Mouse (Mus musculus) thymus, postnatal 14 days (tissue): ENCODE measurements around the gene Gse1.
A peak's percentile ranks its signal among the peaks of the same experiment; 100 is the strongest.

ENCODE experiments used
- DNase-seq: peaks from one replicate; pipeline ENCODE4 v3.0.0; 2021

Gene Gse1

DNA sequence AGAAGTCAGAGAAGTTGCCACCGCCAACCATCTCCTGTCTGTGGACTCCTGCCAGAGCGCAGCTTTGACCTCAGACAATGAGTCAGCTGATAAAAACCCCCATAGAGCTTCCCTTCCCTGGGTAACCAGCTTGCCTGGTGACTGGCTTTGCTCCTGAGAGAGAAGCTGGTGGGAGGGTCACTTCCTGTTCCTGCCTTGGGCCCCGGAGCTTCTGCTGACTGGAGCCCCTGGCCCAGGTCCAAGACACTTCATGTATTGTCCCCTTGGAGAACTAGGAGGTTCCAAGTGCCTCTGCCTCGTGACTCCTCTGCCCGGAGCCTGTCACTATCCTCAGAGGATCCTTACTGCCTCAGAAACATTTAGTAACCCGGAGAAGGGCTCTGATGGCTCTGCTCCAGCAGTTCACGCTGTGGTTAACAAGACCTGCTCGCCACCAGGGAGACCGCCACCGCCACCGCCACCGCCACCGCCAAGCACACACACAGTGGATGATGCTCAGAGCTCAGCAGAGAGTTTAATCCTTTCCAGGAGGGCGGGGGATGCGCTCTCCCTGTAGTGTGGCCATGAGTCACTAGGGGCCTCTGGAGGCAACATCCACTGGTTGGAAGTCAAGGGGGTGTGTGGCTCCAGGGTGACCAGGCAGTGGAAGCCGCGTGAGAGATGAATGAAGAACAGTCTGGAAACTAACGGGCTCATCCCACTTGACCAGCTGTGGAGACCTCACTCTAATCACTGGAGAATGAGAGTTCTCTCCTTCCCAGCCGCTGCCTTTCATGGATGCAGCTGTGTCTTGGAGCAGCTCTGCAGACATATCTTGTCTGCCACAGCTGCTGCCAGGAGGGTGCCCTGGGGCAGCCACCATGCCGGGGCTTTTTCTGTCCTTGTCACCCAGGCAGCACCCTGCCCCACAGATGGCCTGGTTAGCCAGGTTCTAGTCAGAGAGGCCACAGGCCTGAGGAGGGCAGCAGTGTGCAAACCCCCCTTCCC, 335.9 kb downstream of the Gse1 start:
- DNase-seq: no peak

DNA sequence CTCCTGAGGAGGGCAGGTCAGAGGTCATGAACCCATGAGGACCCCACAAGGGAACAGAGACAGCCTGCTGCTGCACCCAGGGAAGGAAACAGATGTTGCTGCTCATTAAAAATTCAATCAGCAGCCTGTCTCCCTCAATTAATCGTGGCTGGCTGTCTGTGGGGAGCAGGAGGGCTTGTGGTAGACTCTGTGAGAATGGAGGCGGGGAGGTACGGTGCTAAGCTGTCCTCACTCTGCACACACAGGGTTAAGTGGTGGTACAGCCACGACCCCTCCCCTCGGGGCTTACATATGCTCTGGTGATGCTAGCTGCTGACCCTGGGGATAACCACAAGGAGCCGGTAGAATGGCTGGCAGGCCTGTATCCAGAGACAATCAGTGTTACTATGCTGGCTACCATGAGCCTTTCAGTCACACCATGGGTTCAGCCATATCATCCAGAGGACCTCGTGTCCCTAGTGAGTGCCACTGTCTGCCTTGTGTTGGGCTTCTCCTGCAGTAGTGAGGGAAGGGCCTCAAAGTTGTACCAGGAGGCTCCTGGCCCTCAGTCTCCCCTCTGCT, 337.0 kb downstream of the Gse1 start:
- DNase-seq: no peak

DNA sequence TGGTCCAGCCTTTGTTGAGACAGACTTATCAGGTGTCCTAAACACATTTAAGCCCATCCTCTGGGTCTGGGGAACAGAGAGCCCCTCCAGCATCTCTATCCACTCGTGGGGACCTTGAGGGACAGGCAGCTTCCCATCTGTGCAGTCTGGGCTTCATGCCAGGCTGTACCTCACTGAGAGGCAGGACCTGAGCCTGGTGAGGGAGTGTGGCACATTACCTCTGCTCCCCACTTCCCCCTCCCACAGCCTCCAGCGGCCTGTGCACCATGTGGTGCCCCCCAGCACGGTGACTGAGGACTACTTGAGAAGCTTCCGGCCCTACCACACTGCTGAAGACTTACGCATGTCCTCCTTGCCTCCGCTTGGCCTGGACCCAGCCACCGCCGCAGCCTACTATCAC, 338.4 kb downstream of the Gse1 start:
- DNase-seq: no peak

DNA sequence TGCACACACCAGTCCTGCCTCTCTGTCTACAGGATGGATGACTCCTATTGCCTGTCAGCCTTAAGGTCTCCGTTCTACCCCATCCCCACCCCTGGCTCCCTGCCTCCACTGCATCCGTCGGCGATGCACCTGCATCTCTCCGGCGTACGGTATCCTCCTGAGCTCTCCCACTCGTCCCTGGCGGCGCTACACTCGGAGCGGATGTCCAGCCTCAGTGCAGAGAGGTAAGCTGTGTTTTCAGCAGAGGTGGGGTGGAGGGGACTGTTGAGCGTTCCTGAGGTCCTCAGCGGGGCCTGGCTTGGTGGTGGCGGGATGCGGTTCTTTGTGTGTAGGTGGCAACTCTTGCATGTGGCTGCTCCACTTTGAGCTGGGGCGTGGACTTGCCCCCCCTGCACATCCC, 339.5 kb downstream of the Gse1 start:
- DNase-seq: no peak

DNA sequence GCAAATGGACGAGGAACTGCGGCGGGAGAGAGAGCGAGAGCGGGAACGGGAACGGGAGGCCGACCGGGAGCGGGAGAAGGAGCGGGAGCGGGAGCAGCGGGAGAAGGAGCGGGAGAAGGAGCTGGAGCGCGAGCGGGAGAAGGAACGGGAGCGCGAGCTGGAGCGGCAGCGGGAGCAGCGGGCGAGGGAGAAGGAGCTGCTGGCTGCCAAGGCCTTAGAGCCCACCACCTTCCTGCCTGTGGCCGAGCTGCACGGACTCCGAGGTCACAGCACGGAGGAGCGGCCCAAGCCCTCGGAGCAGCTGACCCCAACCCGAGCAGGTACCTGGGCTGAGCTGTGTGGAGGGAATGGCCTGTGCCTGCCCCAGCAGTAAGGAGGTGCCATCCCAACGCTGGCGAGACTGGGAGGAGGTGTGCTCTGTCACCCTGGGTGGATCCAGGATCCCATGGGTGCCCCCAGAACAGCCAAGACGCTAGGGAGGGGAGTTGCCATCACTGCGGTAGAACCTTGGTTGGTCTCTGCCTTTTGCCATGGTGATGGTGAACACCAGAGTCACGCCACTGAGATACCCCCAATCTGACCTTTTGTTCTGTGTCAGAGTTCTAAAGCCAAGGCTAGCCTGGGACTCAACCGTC, 340.0 kb downstream of the Gse1 start:
- DNase-seq: no peak

DNA sequence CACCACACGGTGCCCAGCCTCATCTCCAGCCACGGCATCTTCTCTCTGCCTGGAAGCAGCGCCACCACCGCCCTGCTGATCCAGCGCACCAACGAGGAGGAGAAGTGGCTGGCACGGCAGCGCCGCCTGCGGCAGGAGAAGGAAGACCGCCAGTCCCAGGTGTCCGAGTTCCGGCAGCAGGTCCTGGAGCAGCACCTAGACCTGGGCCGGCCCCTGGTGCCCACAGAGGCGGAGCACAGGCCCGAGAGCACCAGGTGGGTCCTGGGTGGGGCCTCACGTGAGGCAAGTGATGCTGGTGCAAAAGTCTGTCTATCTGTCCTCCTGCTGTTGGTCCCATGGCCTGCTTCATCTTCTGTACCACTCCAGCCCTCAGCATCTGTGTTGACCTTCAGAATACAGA, 340.9 kb downstream of the Gse1 start:
- no peak for DNase-seq

DNA sequence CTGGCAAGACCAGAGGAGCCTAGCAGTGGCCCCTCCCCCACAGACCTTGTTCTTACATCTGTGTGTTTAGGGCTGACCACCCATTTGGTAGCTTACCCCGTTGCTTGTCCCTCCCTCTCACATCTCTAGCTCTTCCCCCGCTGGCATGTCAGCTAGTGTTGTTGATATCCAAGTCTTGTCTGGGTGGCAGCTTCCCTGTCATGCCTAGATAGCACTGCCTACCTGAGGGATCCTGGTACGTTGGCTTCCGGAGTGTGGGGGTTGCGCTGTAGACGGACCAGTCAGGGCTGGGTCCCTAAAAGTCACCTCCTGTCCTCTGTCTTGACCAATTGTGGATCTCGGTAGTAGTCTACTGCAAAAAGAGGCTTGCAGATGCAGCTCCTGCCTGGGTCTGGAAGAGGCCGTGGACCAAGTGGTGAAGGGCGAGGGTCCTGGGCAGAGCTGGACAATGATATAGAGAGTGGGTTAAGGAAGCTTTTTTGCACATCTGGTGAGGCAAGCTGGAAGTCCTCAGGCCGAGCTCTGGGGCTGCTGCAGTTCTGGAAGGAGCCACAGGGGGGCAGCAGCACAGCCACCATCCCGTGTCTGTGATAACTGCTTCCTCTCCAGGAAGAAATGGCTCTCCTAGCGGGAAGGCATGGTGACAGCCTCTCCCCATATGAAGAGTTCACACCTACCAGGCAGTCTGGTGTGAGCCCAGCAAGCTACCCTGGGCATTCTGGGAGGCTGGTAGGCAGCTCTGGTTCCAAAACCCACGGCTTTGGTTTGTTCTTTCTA, 341.9 kb downstream of the Gse1 start:
- DNase-seq: peak; percentile 84

DNA sequence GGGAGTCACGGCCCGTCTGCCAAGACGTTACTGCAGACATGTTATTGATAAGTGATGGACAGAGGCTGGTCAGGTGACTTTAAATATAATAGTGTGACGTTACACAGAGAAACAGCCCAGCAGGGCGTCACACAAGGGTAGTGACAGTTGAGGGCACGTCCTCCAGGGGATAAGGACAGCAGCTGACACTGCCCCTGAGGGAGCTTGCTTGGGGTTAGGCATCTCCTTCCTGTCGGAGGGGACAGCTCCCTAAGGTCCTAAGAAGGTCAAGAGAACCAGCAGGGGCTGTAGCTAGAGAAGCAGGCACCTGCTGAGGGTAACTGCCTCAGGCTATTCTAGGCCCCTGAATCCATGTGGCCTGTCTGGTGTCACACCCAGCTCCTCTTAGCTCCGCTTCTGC, 343.3 kb downstream of the Gse1 start:
- no peak for DNase-seq

DNA sequence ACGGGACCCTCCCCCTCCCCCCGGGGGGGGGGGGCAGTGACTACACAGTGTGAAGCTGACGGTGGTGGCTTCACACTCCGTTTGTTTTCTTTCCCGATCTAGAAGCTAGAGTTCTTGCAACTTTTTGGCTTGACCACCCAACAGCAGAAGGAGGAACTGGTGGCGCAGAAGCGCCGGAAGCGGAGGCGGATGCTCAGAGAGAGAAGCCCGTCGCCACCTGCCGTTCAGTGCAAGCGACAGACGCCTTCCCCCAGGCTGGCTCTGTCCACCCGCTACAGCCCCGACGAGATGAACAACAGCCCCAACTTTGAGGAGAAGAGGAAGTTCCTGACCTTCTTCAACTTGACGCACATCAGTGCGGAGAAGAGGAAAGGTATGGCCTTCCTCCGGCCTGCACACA, 344.3 kb downstream of the Gse1 start:
- DNase-seq: no peak

DNA sequence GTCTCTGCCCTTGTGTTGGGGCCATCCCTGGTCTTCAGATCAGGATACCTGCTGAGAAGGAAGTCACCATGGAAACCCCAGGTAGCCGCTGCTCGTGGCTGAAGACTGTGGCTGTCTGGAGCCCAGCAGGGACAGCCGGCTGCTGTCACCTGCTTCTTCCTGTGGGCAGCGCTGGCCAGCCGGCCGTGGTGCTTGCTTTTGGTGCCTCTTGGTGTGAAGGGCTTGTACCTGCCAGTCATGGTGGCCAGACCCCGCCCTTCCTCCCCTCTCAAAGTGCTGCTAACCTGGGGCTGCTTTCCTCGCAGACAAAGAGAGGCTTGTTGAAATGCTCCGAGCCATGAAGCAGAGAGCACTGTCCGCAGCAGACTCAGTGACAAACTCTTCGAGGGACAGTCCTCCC, 345.6 kb downstream of the Gse1 start:
- no peak for DNase-seq

DNA sequence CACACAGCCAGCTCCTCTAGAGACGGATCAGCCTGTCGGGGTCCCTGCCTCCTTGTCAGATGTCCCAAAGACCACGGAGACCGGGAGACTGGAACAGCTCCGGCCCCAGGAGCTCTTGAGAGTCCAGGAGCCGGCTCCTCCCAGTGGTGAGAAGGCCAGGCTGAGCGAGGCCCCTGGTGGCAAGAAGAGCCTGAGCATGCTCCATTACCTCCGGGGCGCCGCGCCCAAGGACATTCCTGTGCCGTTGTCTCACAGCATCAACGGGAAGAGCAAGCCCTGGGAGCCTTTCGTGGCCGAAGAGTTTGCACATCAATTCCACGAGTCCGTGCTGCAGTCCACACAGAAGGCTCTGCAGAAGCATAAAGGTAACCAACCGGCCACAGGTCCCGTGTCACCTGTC, 346.7 kb downstream of the Gse1 start:
- DNase-seq: no peak

DNA sequence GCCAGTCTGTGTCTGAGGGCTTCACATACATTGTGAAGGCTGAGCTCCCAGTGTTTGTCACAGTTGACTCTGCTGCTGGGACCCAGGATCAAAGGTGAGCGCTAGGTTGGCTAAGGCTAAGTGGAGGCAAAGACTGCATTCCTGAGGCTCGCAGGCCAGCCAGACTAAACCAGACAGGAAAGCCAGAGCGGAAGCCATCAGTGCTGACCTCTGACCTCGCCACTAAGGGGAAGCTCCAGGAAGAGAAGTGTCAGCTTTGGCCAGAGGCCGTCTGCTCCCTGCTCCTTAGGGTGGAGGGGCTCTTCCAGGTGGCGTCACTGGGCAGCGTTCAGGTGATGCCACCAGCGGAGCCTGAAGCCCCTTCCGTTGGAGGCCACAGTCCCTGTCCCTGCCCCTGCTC, 347.5 kb downstream of the Gse1 start:
- no peak for DNase-seq

DNA sequence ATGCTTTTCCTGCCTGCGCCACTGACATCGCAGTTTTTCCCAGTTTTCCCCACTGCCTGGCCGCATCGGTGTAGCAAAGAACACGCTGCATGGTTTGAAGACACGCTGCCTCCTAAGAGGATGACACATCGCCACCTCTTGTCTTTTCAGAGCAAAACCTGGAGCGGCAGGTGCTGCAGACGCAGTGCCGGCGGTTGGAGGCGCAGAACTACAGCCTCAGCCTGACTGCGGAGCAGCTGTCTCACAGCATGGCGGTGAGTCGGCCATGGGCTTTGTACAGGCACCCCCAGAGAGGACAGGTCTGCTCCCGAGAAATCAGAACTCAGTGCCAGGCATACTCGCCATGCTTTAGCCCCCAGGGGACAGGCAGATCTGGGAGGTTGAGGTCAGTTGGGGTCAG, 349.6 kb downstream of the Gse1 start:
- DNase-seq: no peak

DNA sequence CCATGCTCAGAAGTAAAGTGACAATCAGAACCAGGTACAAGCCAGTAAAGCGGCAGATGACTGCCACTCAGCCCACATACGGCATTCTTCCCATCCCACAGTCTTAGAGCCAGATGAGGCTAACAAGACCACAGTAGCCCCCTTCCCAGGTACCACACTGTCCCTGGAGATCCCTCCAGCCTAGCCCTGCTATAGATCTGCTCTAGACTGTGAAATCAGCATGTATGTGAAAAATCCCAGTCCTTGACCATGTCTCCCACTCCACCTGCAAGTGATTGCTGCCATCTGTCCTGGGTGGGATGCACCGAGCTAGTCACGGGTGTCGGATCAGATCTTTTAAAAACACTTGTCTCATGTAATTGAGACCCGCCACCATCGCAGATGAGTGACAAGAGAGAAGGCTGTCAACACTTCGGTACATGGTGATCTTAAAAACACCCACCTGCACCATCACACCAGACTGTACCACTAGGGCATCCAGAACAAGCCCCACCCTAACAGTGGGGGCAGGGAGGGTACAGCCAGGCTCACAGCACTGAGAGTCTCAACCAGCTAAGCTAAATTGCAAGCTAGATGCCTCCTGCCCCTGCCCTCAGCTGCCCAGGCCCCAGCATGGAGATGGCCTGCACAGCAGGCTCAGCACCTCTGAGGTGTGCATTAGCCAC, 352.2 kb downstream of the Gse1 start:
- DNase-seq: no peak

DNA sequence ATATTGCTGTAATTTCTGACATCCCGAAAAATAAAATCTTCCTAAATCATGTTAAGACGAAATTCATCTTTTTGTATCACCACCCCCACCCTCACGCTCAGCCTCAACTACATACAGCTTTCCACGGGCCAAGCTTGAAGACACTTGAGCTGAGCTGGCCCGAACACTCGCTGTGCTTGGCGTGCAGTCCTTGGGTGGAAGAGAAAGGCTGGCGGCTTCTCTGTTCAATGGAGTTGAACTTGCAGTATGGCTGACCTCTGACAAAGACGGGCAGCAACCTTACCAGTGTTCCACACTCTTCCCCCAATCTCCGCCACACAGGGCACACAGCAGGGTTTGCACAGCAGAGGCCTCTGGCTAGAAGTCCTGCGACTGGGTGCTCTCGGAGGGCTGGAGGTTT, 353.1 kb downstream of the Gse1 start:
- DNase-seq: no peak

DNA sequence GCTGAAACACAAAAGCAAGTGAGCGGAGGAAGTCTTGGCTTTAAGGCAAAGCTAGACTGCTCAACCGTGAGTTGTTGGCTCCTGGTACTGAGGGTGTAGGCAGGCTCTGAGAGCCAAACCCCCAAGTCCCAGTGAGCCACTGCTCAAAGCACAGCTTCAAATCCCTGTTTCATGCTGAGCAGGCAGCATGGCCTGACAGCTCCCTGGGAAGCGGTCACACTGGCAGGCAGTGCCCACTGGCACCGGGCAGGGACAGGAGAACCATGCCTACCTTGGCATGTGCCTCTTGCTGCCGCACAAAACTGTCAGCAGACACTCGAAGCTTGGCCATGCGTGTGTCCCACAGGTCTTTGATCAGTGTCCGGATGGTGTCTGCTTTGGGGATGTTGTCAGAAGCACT, 353.6 kb downstream of the Gse1 start:
- DNase-seq: no peak

DNA sequence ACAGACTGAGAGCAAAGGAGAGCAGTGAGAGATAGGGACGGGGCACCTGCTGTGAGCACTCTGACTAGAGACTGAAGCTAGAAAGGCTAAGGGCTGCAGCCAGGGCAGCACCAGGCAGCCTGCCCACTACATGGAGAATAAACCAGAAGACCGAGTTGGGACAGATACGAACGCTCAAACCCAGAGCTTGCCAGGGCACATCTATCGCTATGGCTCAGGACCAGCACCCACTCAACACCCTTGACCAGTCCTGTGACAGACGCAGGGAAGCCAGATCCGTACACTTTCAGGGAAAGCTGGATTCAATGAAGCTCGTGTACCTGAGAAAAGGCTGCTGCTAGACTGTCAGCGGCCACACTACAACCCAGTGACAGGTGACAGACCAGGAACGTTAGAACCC, 357.3 kb downstream of the Gse1 start:
- DNase-seq: no peak

DNA sequence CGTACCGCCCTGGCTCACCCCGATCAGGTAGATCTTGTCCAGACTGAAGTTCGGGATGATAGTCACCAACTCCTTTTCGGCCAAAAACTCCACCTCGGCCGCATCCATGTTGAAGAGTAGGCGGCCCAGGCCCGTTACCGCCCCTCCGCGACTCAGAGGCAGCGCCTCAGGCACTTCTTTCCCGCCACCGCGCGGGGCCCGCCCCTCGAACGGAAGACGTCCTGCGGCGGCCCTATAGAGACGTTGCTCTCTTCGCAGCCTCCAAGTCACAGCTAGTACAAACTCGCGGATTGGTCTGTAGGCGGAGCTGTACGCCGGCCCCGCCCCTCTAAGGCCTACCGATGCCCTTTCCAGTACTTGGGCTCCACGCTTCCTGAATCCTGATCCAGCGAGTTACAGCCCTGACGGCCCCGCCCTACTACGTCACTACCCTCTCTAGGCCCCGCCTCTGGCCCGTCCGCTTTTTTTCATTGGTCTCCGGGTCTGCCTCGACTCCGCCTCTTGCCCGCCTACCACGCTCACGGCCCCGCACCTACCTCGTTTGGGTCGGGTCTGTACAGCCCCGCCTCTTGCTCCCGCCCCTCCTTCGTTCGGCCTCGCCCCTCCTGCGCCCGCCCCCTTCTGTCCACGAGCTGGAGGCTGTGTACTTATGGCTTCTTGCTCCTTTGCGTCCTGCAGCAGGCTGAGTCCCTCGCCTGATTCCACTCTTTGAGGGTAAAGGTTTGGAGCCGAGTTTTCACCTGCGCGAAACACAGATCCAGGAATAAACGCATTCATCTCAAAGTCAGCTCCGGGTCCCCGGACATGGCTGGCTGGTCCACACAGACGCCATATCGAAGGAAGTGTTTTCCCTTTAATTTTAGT, 360.9 kb downstream of the Gse1 start, which contains the start of gene Gins2:
Gene Gins2 (minus strand): TSS at position 397 of the 864 bp plus-strand sequence.
- peak; percentile 99 for DNase-seq

DNA sequence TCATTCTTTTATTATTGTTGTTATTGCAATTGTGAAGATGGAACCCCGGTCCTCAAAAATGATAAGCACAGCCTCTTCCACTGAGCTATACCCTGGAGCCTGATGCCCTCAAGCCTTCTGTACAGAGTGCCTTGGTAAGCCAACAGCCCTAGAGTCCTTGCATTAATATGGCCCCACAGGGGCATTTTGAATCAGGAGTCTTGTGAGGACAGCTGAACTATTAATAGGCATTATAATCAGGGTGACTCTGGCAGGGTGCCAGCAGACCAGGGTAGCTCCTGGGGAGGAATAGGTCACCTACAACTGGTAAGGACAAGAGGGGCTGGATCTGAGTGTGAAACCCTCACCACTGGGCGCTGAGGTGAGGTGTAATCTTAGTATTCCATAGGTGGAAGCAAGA, 361.7 kb downstream of the Gse1 start:
- no peak for DNase-seq

DNA sequence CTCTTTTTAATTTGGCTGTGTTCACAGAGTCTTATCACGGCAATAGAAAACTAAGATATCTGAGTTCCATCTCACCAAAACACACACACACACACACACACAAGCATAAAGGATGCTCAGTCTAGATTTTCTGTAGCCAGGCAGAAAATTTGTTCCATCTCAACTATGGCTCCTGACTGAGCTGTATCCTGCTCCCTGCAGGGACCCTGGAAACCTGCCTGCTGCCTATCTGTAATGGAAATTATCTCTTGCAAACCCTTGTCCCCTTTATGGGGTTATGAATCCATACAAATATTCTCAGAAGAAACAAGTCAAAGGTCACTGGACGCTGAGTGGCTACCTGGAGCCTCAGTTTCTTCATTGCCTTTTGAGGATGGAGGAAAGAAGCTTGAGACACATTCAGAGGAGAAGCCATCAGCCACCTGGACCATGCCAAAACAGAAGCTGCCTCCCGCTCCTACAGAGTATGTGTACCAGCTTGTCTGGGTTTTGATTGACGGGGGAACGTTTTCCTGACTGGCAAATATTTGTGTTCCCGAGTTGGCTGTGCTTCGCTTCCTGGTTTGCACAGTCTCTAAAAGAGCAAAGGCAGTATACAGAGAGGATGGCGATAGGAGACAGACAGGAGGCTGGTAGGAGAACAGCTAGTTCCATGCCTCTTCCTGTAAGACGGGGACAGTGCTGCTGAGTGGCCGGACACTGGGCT, 363.5 kb downstream of the Gse1 start:
- DNase-seq: no peak

DNA sequence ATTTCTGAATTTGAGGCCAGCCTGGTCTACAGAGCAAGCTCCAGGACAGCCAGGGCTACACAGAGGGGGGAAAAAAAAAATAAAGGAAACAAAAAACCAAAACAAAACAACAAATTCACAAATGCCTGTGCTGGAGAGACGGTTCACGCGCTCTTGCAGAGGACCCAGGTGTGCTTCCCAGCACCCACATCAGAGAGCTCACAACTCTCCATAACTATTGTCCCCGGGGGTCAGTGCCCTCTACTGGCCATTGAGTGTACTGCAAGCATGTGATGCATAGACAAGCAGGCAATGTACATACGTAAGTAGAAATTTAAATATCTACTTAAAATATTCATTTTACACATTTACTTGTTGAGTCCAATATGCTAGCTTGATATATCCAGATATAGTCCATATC, 366.3 kb downstream of the Gse1 start:
- peak; percentile 38 for DNase-seq
